Mouse (Mus musculus) lung, postnatal 0 days (tissue): ENCODE measurements around the gene Adcy3.

Experiments used
- CTCF ChIP-seq: IDR thresholded peaks from 2 replicates; pipeline ENCODE4 v1.5.1; 2016; ENCODE audit warnings: antibody characterized with exemption, mild to moderate bottlenecking
- EP300 ChIP-seq: IDR thresholded peaks from 2 replicates; pipeline ENCODE4 v1.6.1; 2016; ENCODE audit warnings: antibody characterized with exemption, mild to moderate bottlenecking, control low read depth

GRCm38 (mm10) chr12:4230156-4230555 is 97.3 kb downstream of the Adcy3 start:
- TF ChIP-seq CTCF (no peak), EP300 (no peak)
